Mouse (Mus musculus) C2C12 (cell line): Measurements from ENCODE around the gene Slc35d1.

ENCODE experiments used
- CTCF ChIP-seq: IDR thresholded peaks from one replicate; pipeline ENCODE4 v1.5.1; 2011; ENCODE audit not compliant: control insufficient read depth, insufficient read depth, insufficient read length
- MAX ChIP-seq: IDR thresholded peaks from one replicate; pipeline ENCODE4 v1.6.1; 2011; ENCODE audit warnings: mild to moderate bottlenecking, control low read depth
- MYOD1 ChIP-seq: IDR thresholded peaks from one replicate; pipeline ENCODE4 v1.6.1; 2011; ENCODE audit warnings: low read depth; ENCODE audit not compliant: control insufficient read depth, insufficient read length
- MYOG ChIP-seq: IDR thresholded peaks from one replicate; pipeline ENCODE4 v1.6.1; 2011; ENCODE audit not compliant: control insufficient read depth, insufficient read length; ENCODE audit errors: extremely low read depth
- USF1 ChIP-seq: IDR thresholded peaks from one replicate; pipeline ENCODE4 v1.6.1; 2011; ENCODE audit warnings: low read depth, mild to moderate bottlenecking, control low read depth, moderate library complexity

DNA sequence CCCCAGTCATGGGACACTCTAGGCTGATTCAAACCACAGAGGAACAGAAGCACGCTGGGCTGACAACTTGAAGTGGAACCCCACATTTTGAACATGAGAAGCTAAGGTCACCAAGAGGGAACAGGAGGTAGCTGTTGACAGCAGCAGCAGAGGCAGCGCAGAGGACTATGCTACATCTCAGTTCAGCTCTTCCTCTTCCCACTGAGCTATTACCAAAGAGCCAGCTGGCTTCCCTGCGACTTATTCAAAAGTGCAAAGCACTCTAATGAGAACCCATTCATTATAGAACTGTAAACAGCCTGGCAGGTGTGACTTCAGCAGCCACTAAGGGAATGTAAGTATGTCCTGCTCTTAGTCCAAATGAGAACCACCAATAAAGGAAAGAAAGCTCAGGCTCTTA lies 35.4 kb downstream of the Slc35d1 start:
- TF ChIP-seq CTCF (no peak), MYOD1 (no peak), USF1 (no peak), MAX (no peak), MYOG (no peak)
